Mouse (Mus musculus) ZHBTc4 (cell line): ENCODE data around the gene Dock2.
A peak's percentile ranks its signal among the peaks of the same experiment; 100 is the strongest.

Experiments used
- DNase-seq: peaks from one replicate; pipeline ENCODE4 v3.0.0-alpha.2; 2011; ENCODE audit warnings: low read depth, low spot score

The Dock2 gene

DNA sequence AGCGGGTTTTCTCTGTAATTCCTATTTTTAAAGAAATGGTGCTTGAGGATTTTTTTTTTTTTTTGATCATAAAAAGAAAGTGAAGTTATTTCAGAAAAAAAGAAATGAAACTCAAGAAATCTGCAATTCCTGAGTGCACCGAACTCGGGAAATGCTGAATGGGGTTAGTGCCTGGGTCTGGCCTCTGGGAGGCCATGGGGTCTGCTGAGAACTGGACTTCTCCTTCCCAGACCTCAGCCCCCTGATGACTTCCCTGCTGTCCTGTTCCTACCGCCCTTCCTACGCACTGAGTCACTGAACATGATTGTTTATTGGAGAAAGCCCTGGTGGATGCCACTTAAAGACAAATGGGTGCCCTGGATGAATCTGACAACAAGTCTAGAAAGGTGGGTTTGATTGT lies 356.5 kb downstream of the Dock2 start:
- no peak for DNase-seq

DNA sequence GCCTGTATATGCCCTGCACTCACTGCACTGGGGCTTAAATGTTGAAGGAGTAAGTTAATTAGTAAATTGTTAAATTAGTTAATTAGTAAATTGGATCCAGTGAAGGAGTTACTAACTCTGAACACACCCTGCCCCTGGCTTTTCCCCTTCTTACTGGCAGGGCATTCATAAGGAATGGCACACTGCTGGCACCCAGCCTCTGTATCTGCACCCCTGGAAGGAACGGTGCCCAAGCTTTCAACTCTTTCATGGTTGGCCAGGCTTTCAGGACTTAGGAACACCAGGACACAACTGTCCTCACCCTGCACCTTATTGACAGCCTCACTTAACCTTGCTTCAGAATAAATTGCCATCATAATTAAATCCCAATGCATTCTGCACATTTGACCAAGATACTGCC lies 359.1 kb downstream of the Dock2 start:
- DNase-seq: no peak

DNA sequence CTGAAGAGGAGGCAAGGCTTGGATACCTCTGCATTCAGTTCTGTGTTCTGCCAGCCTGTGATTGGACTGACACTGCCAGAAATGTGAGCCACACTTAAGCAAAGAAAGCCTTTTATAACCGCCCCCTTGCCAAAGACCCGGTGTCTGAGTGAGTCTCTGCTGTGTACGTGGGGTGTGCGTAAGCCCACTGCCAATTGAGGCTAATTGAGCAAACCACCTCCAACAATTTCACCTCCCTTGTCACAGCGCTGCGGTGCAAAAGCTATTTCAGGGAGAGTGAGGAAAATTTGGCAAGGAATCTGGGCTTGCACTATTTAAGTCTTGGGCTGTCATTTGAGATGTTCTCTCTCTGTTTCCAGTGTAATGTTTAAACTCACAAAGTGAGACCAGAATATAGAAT lies 362.6 kb downstream of the Dock2 start:
- no peak for DNase-seq

DNA sequence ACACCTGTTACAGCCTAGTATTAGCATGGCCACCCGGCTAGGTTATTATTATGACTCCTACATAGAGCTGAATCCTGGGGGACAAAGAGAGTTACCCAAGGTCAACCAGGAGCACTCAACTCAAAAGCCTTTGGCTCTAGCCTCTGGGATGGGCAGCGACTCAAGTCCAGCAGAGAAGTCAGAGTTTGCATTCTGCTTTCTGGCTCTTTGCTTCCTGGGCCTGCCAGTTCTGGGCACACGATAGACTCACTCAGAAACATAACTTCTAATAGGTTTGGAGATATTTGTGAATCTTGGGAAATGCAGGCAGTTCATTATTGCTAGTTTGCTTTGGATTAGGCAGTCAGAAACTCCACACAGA lies 367.1 kb downstream of the Dock2 start:
- DNase-seq: no peak

DNA sequence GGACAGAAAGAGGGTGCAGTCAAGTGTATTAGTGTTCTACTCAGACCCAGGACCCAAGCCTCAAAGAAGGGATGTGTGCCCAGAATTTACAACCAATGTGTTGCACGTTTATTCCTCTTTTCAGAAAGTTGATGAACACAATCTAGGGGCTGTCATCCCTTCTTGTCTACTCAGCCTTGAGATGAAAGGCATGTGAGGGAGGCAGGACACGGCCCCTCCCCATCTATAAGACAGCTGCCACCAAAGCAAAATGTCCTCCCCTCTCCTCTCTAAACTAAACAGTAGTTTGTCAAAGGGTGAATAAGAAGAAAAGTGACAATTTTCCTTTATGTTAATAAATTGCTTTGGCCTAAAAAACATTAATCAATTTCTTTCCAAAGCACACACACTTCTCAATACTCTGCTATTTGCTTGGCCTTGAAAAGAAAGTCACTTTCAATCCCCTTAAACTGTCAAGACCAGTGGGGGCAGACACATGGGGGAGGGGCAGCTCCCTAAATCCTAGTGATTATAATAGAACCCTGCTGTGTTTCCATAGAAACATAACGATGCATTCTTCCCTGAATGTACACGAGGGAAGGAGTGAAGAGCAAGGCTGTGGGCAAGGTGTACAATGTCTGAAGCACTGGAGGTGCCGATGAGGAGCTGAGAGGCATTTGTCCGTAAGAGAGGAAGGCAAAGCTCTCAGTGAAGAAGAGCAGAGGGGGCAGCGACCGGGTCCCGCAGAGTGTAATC lies 367.6 kb downstream of the Dock2 start:
- DNase-seq: peak; percentile 19

DNA sequence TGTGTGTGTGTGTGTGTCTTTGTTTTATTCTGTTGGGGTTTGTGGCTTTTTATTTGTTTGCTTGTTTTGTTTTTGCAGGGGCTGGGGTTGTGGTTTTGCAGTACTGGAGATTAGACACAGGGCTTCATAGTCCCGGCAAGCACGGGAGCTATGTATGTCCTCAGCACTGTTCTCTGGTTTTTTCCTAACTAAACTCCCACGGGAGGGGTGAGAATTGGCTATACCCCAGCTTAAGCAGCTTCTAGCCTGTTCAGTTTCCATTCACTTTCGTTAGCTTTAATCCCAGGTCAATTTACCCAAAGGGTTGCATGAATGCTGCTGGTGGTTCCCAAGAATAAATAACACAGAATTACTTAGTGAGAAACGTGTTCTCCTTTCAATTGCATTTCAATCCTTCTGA lies 376.8 kb downstream of the Dock2 start:
- DNase-seq: no peak

DNA sequence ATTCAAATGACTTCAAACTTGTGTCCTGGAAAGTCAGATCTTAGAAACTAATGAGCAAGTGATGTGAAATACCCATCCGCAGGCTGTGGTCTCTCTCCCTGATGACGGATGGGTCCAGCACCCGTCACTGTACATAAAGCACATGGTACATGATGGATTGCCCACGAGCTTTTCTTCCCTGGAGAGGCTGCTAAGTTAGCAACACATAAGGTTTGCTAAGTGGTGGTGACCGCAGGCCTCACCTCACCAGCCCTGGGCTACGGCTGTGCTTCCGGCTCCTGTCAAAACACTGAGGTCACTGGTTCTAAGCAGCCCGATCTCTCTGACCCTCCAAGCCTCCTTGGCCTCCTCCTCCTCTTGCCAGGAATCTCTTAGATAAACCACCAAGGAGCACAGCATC lies 377.4 kb downstream of the Dock2 start:
- no peak for DNase-seq

DNA sequence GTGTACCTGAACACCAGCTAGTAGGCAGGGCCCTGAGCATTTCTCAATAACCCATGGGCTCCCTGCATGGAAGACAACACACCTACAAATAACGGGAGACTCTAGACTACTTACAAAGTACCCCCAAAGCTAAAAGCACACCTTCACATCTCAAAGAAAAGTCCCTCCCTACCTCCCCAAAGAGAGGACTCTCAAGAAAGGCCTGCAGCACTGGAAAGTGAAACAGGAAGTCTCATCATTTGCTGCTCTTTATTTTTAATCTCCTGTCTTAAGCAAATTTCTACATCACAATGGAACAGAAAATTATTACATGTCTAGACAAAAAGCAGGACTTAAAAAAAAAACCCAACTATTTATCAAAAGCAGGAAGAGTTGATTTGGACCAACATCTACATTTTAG lies 378.4 kb downstream of the Dock2 start:
- no peak for DNase-seq

DNA sequence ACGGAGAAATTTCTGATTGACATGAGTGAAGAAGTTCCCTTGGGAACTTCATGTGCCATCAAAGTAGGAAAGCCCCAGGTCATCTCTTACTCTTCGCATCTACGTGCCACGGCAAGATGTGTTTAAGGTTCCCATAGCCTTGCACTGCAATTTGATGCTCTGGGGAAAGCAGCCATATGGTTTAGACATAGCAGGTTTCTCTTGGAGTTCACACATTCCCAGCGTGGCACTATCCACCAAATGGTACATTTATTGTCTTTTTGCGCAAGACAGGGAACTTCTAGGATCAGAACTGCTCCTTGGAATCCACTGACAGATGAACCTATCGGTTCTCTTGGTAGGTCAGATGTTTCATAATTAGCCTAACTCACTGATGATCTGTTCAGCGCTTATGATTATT lies 382.3 kb downstream of the Dock2 start:
- DNase-seq: no peak

DNA sequence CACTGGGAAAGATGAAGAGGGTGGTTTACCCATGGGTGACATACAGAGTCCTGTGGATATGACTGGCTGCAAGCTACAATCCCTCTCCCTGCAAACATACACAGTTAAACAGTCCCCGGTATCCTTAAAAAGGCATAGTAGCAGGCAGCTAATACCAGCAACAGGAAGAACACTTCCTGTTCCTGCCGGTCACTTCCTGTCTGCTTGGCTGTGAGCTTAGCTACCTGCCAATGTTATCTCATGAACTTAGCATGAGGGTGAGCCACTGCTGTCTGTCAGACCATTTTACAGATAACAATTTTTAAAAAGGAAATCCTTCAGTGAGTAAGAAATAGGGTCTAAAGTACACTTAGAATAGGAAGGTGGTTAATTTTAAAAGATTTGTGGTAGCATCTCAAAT lies 385.1 kb downstream of the Dock2 start:
- DNase-seq: no peak

DNA sequence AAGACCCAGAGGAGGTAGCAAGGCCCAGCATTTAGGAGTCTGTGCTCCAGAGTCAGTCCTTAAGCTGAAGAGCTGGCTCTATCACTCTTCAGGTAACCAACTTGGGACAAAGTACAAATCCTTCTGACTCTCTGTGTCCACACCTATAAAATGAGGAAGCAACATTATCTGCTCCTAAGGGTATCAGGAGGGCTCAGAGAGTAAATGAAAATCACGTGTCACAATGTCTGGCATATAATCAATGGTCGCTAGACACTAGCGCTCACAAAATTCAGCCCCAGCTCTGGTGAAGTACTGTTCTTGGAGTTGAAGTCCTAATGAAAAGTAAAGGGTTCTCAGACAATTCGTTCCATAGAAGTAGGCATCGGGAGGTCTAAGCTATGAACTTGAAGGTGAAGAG lies 386.0 kb downstream of the Dock2 start:
- DNase-seq: no peak

DNA sequence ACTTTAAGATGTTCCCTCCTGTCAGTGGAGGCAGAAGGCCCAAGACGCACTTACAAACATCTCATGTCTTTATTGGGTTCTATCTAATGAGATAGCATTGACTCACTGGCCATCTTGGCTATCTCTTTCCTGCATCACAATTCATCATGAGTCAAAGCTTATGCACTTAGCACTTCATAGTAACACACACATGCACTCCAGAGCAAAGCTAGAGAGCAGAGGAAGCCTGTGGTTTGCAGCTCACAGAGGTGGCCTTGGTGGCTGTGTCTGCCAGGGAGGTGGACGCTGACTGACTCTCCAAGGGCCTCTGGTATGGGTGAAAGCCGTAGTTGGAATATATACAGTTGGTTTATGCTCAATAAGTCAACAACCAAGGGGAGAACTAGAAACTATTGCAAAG lies 387.9 kb downstream of the Dock2 start:
- no peak for DNase-seq

DNA sequence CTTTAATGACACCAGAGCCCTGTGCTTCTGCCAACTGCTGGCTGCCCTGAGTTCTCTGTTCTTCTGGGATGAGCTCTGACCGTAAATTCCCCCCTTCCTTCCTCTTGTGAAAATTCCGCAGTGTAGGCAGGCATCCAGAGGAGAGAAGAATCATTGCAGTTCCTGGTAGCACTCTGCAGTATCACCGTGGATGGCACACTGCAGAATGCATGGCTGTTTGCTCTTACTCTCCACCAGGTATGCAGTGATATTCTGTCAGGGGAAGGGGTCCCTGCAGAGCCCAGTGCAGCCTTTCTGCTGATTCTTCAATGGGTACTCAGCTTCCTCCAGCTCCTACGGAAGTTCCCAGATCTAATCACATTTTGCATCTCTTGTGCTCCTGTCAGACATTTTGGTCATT lies 391.6 kb downstream of the Dock2 start:
- DNase-seq: no peak

DNA sequence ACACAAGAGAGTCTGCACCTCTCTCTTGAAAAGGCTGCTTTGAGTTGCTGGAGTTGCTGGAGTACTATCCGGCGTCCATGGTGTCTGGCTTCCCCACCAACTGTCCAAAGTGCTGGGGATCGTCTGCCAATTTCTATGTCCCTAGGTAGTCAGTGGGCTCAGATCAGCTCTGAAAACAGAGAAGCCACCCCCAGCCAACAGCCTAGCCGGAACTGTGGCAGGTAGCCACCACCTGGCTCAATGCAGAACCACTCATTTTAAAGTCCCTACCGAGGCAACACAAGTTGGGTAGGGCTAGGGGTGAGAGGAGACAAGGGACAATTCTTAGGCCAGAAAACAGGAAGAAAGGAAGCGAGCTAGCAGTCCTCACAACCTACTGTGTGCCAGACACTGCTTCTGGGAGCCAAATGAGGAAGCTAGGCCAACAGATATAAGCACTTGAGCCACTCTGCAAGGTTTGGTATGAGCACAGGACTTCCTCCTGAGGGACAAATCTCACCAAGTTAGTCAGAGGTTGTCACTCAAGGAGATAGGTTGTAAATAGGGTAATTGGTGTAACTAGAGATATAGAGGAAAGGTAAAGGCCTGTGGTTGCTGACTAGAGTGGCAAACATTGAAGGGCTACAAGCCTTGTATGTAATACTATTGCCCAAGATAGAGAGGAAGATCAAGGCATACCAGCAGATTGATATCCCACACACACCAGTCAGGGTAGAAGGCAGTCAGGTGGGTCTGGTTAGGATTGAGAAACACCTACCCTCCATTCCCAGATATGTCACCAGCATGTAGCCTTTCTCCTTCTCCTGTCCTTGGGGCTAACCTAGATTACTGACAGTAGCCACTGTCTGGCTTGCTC lies 394.2 kb downstream of the Dock2 start:
- no peak for DNase-seq

DNA sequence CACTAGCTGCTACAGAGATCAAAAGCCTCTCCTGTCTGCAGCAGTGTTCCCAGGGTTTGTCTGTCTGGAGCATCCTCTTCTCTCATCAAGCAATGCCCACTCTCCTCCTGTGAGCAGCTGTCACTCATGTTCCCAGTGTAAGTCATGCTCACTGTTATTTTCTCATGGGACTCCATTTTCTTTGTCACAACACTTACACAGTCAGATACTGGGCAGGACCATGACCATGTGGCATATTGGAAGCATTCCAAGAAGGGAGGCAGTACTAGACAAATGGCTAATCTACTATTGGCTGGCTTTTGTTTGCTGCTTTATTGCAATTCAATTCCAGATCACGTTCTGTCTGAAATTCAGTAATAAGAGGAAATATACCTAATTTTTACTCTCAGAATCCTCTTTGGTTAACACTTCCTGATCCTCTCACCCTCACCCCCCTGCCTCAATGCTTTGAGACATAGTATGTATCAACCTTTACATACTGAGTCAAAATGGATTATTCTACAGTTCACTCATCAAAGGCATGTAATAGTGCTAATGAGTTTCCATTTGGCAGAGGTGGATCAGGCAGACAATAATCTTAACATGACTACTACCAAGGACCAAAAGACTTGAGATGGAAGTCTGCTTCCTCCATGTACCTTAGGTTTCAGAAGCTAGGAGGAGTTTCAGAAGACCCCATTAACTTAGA lies 398.5 kb downstream of the Dock2 start:
- no peak for DNase-seq

DNA sequence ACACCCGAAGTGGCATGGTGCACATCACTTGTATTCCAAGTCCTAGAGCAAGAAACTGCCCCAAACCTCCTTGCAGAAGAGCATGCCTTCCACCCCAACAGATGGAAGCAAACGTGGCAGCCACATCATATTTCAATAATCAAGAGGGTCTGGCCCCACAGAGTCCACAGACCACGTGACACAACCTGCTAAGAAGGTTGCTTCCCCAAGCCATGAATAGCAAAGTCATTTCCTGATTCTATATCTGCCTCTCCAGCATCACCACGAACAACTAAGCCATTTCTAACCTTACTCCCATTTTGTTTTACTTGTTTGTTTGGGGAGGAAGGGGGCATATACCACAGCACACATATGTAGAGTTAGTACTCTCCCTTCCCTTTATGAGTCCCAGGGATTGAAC lies 399.5 kb downstream of the Dock2 start:
- no peak for DNase-seq

DNA sequence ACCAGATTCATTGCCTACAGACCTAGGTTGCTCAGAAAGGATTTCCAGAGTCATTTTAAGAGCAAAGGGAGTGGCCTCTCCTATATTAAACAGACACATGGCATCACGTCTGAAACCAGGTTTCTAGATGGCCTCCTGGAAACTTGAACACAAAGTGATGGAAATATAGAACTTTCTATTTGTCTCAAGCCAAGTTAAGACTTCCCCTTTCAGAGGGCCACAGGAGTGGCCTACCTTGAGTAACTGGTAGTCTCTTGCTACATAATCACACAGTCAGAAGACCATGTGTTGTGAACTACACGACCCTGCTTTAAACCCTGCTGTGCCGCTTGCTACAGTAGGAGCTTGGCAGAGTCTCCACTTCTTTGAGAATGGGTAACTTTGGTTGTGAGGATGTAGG lies 400.2 kb downstream of the Dock2 start:
- no peak for DNase-seq

DNA sequence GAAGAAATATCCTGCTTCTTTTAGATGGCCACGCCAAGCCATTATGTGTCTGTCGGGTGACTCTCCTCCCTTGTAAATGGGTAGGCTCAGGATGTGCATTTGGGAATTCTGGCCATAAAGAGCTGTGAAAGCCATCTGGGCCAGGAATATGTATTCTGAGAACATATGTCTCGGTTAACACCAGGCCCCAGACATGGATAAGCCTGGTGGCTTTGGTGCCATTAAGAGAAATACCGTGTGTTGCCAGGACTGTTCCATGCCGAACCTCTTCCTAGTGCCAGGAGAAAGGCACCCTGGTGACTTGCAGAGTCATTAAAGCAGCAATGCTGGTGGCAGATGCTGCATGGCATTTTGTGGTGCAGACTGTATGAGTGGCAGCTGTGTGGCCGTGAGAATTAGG lies 406.0 kb downstream of the Dock2 start:
- no peak for DNase-seq

DNA sequence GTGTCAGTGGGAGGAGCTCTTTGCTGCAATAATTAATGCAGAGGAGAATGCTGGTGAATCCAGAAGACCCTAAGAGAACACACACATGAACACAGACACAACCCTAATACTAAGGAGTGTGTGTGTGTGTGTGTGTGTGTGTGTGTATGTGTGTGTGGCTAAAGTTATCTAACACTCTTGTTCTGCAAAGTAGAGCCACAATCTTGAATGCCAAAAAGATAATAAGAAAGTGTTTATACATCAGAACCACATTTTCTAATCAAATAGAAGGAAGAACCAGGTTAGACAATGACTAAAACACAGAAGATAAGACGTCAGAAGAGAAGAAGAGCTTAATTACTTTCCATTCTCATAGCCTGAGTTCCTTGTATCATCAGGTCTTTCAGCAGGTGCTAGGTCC lies 408.1 kb downstream of the Dock2 start:
- no peak for DNase-seq

DNA sequence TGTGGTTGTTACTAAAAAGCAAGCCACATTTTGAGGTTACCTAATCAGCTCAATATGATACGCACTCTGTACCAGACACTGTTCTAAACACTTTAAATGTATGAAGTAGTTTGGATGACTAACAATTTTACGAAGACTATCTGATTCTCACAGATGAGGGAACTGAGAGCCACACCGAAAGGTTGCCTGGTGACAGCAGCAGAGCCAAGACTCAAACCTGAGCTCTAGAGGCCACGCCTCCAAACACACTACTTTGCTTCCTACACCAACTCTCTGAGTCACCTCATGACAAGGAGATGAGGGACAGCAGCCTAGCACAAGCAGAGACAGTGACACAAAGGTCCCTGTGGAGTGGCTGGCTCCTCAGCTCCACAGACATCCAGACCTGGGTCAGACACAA lies 411.5 kb downstream of the Dock2 start:
- no peak for DNase-seq

DNA sequence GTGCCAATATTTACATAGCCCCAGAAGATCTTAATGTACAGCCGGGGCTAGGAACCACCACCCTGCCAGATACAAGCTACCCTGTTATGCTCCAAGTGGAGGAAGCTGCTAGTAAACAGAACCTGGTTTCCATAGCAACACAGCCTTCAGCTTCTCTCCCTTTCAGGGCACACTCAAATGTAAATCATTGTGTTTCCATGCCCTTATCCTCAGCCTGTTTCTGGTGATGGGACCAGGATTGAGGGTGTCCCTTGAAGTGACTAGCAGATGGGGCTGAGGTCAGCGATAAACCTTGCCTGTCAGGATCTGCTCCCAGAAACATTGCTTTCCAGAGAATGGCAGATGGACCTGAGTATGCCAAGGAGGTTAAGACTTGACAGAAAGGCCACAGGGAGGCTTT lies 427.6 kb downstream of the Dock2 start:
- DNase-seq: peak; percentile 20

DNA sequence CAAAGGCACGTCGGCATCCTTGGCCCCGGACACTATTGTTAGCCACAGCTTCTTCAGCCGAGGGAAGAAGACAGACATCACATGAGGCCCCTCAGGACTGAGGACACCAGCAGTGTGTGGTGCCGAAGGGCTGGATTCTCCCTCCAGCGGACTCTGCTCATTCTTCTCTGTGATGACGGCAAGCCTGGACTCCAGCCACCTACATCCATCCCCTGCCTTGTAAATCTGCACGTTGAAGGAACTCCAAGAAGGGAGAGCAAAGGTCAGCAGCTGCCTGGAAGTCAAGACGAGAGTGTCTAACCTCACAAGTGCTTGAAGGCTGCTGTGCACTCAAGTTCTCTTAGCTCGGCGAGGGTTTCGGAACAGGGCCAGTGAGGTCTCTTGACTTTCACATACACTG lies 428.3 kb downstream of the Dock2 start:
- no peak for DNase-seq
